In genomic region chr16:43428955-43429354, GRCm38 (mm10) we compare ENCODE assay signal across 31 mouse cellular contexts.
"Had no signal": no experiment of that assay in that cellular context is flagged by ENCODE, and none has a peak within 500 bp of the region (broad histone marks: within the 10 kb centered on the region; RNA-seq: fewer than 3 reads in every experiment).

No protein-coding gene starts in this region.

- DNase-seq: left cerebral cortex, postnatal 4 days; liver; liver, embryonic 13.5 days; liver, postnatal 0 days; lung, adult 18-20 months; lung, adult 2 months; lung, embryonic 14.5 days; lung, postnatal 10 days; lung, postnatal 14 days; lung, postnatal 36 days; lung, postnatal 4 days; midbrain, embryonic 14.5 days had no signal

- H3K36me3 ChIP-seq: limb, embryonic 10.5 days; limb, embryonic 12.5 days; limb, embryonic 13.5 days; limb, embryonic 15.5 days; liver, embryonic 12.5 days; liver, embryonic 13.5 days; liver, embryonic 15.5 days; lung, embryonic 15.5 days; midbrain, embryonic 10.5 days; midbrain, embryonic 12.5 days; midbrain, embryonic 13.5 days; midbrain, embryonic 15.5 days had no signal

- H3K4me3 ChIP-seq: limb, embryonic 10.5 days; limb, embryonic 12.5 days; limb, embryonic 13.5 days; limb, embryonic 15.5 days; liver, embryonic 12.5 days; liver, embryonic 13.5 days; liver, embryonic 15.5 days; lung, embryonic 15.5 days; megakaryocyte, embryonic 14.5 days; midbrain, embryonic 10.5 days; midbrain, embryonic 12.5 days; midbrain, embryonic 13.5 days; midbrain, embryonic 15.5 days; myocyte had no signal

- H3K4me1 ChIP-seq: limb, embryonic 10.5 days; limb, embryonic 12.5 days; limb, embryonic 13.5 days; limb, embryonic 15.5 days; liver, embryonic 12.5 days; liver, embryonic 13.5 days; liver, embryonic 15.5 days; lung, embryonic 15.5 days; megakaryocyte, embryonic 14.5 days; midbrain, embryonic 10.5 days; midbrain, embryonic 12.5 days; midbrain, embryonic 13.5 days; midbrain, embryonic 15.5 days had no signal

- H3K27ac ChIP-seq: limb, embryonic 10.5 days; limb, embryonic 12.5 days; limb, embryonic 13.5 days; limb, embryonic 15.5 days; liver, embryonic 12.5 days; liver, embryonic 13.5 days; liver, embryonic 14.5 days; liver, embryonic 15.5 days; lung, embryonic 15.5 days; macrophage; midbrain, embryonic 10.5 days; midbrain, embryonic 12.5 days; midbrain, embryonic 13.5 days; midbrain, embryonic 15.5 days had no signal

- ATAC-seq: liver, embryonic 12.5 days; liver, postnatal 0 days; lung, postnatal 0 days; midbrain, embryonic 13.5 days; midbrain, embryonic 15.5 days; midbrain, embryonic 16.5 days had no signal

- H3K4me2 ChIP-seq: limb, embryonic 12.5 days; limb, embryonic 13.5 days; limb, embryonic 15.5 days; liver, embryonic 11.5 days; liver, embryonic 12.5 days; liver, embryonic 13.5 days; liver, embryonic 15.5 days; lung, embryonic 14.5 days; lung, embryonic 15.5 days; midbrain, embryonic 11.5 days; midbrain, embryonic 12.5 days; midbrain, embryonic 13.5 days; midbrain, embryonic 15.5 days had no signal

- H3K27me3 ChIP-seq: limb, embryonic 12.5 days; limb, embryonic 13.5 days; limb, embryonic 15.5 days; liver, embryonic 12.5 days; liver, embryonic 13.5 days; liver, embryonic 15.5 days; lung, embryonic 15.5 days; megakaryocyte, embryonic 14.5 days; midbrain, embryonic 12.5 days; midbrain, embryonic 13.5 days; midbrain, embryonic 15.5 days had no signal

- H3K9me3 ChIP-seq: limb, embryonic 10.5 days; limb, embryonic 12.5 days; limb, embryonic 13.5 days; limb, embryonic 15.5 days; liver, embryonic 12.5 days; liver, embryonic 13.5 days; liver, embryonic 15.5 days; lung, embryonic 15.5 days; megakaryocyte, embryonic 14.5 days; midbrain, embryonic 10.5 days; midbrain, embryonic 12.5 days; midbrain, embryonic 13.5 days; midbrain, embryonic 15.5 days had no signal

- H3K9ac ChIP-seq: limb, embryonic 12.5 days; limb, embryonic 13.5 days; limb, embryonic 15.5 days; liver, embryonic 12.5 days; liver, embryonic 13.5 days; liver, embryonic 14.5 days; liver, embryonic 15.5 days; liver, postnatal 0 days; lung, embryonic 14.5 days; lung, embryonic 15.5 days; midbrain, embryonic 12.5 days; midbrain, embryonic 13.5 days; midbrain, embryonic 15.5 days had no signal
